Mouse (Mus musculus) heart, postnatal 14 days (tissue): ENCODE results near the gene Spsb2. TPM values are rescaled to one million over a fixed set of nuclear protein-coding genes. Genes with fewer than 3 reads are reported as not detected.
"Not testable (repeated sequence)": the region's sequence is repeated elsewhere in the genome, so short reads cannot be mapped to it uniquely, and the experiment has no call there.

Experiments
- DNase-seq, 2 experiments: peaks; one replicate each; pipeline ENCODE4 v3.0.0; 2021 to 2022
- intact Hi-C: fragments of 180-260 bp; cut with DNase I; formaldehyde crosslinking; loops from one replicate; pipeline ENCODE4 v1.15.1; 2025
- total RNA-seq, 2 experiments: library from RNA; stranded (reverse); gene quantifications; 2 replicates each; pipeline ENCODE4 v1.2.3; 2021

Spsb2 gene
- total RNA-seq, 2 experiments from 2014 or later, result 3.2 to 3.5 TPM

DNA sequence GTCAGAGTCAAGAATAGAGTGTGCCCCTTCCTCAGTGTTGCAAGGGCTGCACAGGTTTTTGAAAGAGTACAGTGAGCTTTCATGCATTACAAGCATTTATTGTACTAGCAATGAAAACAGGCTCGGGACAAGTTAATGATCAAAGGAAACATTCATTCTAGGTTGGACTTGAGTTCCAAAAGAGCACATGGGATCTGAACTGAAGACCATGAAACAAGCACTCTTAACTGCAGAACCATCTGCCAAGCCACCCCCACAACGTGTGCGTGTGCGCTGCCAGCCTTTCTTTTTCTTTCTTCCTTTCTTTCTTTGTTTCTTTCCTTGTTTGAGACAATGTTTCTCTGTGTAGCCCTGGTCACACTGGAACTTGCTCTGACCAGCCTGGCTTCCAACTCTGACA lies 12.7 kb upstream of the Spsb2 start:
- no peak for DNase-seq
- intact Hi-C loops, result loop anchor here (1.0 kb wide), 1 partner anchor 9 kb away; no protein-coding TSS in a partner anchor

DNA sequence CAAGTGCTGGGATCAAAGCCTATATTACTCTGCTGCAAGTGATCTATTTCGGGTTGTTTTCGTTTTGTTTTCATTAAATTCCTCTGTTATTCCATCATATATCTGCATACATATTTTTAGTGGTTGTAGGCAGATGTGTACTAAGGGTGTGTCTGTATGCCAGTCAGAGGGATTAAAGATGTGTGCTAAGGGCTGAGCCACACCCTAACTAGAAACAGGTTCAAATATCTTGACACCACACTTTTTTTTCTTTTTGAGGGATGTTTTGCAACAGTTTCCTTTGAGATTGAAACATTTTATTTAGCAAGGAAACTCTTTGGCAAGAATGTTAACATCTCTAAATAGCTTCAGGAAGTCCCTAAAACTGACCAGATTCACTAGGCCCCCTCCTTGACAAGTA lies 12.3 kb upstream of the Spsb2 start:
- intact Hi-C loops, result loop anchor here (1.0 kb wide), 1 partner anchor 8 kb away; no protein-coding TSS in a partner anchor
- no peak for DNase-seq

DNA sequence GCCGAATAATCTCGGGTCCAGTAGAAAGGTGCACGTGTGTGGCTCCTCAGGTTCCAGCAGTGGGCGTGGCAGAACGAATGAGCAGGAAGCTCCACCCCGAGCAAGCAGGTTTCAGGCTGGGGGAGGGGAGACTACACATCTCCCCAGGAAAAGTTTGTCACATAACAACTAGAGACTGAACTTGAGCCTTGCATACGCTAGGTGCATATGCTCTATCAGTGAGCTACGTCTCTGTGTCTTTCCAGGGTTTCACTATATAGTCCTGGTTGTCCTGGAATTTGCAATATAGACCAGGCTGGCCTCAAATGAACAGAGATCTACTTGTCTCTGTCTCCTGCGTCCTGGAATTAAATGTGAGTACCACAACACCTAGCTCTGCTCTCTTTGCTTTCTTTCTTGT lies 6.1 kb upstream of the Spsb2 start:
- intact Hi-C loops, result not testable (repeated sequence)

DNA sequence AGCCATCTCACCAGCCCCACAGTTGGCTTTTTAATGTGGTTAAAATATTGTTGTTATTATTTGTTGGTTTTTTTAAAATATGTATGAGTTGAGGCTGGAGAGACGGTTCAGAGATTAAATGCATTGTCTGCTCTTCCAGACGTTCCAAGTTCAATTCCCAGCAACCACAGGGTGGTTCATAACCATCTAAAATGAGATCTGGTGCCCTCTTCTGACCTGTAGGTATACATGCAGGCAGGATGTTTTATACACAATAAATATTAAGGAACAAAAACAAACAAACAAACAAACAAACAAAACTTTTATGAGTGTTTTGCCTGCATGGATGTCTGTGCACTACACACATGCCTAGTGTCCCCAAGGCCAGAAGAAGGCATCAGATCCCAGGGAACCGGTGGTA lies 5.4 kb upstream of the Spsb2 start:
- intact Hi-C loops, result no loop called here

More for the DNA sequence above, 6.1 kb upstream of the Spsb2 start:
- DNase-seq, result not testable (repeated sequence)

DNA sequence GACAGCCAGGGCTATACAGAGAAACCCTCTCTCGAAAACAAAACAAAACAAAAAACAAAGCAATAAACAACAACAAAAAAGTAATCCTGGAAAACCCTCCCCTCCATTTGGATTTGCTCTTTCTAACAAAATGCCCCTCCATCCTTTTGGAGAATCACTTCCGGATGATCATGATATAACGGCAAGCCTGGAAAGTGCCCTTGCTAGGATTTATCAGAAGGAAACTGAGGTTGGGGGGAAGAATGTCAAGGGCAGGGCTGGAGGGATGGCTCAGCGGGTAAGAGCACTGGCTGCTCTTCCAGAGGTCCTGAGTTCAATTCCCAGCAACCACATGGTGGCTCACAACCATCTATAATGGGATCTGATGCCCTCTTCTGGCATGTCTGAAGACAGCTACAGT lies 4.8 kb upstream of the Spsb2 start:
- not testable (repeated sequence) for DNase-seq
- intact Hi-C loops, result loop anchor here (1.0 kb wide), 1 partner anchor 7 kb away; no protein-coding TSS in a partner anchor

More for the DNA sequence above, 5.4 kb upstream of the Spsb2 start:
- DNase-seq, result no peak

DNA sequence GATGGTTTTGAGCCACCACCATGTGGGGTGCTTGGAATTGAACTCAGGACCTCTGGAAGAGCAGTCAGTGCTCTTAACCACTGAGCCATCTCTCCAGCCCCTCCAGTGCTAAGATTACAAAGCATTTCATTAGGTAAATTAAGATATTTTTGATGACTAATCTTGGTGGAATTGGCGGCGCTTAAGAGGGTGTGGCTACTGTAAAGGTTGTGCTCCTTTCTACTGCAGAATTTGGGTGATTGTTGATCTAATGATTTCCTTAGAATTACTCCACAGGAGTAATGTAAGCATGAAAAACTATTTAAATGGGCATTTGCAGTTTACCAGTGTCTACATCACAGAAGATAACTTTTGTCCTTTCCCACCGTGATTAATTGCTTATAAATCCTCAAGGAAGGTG lies 4.1 kb upstream of the Spsb2 start:
- intact Hi-C loops, result loop anchor here (1.0 kb wide), 1 partner anchor 8 kb away; no protein-coding TSS in a partner anchor

DNA sequence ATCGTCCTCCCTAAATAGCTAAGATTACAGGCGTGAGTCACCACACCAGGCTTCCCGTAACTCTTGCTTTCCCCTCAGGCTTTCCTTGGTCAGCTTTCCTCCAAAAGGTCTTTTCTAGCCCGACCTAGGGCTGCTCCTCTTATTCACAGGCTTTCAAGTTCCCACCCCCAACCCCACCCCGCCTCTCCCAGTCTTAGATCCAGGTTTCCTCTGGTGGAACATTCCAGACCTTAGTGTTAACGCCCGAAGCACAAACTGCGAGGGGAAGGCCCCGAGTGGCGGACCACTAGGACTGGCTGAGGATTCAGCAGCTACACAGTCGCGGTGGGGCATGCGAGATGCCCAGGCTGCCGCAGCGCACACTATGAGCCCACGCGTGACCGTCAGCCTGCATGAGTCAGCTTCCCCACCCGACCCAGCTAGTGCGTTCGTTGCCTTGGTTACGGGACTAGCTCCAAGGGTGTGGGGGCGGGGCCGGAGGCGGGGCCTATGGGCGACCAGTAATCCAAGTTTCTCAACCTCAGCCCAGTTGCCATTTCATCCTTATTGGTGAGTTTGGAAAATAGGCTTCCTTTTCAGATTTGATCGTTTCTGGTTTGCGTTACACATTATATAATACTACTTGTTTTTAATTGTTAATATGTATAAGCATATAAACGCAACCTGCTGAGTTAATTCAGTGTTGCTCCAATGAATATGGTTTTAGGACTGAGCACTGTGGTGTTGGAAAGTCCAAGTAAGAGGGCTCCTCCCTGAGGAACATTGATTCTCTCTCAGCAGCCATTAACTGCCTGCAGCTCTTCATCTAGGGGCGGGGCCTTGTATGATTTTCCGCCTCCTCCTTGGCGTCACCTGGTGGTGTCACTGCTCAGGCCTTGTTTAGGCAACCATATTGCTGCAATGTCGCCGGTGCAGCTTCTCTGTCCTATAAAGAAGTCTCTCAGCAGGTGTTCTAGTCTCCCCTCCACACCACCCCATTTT lies 2.8 kb upstream of the Spsb2 start:
- intact Hi-C loops, result loop anchor here (5.0 kb wide), 1 partner anchor 48 kb away; the partner anchor contains the start of genes Atn1 and Gm45234
- peak; percentile 94 for DNase-seq

More for the DNA sequence above, 4.1 kb upstream of the Spsb2 start:
- no peak for DNase-seq

DNA sequence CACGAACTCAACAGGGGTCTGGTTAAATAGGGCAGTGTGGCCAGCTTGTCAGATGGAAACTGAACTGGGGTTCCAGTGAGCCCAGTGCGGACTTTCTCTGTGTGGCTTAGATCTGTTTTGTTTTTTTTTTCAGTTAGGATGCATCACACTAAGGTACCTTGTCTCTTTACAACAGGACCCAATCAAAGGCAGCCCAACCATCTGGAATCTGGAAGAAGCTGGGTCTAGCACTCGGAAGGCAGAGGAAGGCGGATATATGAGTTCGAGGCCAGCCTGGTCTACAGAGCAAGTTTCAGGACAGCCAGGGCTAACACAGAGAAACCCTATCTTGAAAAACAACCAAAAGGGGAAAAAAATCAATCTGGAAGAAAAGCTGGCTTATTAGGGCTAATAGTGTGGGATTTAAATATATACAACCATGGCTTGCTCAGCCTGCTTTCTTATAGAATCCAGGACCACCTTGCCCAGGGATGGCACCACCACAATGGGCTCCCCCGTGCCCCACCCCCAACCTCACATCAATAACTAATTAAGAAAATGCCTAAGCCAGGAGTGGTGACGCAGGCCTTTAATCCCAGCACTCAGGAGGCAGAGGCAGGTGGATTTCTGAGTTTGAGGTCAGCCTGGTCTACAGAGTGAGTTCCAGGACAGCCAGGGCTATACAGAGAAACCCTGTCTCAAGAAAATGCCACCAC lies 1.9 kb upstream of the Spsb2 start:
- DNase-seq, result no peak
- intact Hi-C loops, result loop anchor here (5.0 kb wide), 1 partner anchor 49 kb away; the partner anchor contains the start of genes Atn1 and Gm45234

DNA sequence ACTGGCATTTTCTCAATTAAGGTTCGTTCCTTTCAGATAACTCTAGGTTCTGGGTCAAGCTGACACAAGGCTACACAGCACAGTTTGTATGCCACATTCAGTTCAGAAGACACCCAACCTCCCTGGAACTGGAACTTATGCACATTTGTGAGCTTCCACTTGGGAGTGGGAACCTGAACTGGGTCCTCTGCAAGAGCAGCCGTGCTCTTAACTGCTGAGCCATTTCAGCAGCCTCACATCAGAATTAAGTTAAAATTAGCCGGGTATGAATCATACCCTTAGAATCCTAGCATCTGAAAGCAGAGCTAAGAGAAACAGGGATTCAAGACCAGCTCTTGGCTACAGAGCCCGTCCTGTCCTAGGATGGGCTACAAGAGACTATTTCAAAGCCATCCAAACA lies 1.1 kb upstream of the Spsb2 start:
- no peak for DNase-seq
- intact Hi-C loops, result loop anchor here (5.0 kb wide), 1 partner anchor 50 kb away; the partner anchor contains the start of genes Atn1 and Gm45234

DNA sequence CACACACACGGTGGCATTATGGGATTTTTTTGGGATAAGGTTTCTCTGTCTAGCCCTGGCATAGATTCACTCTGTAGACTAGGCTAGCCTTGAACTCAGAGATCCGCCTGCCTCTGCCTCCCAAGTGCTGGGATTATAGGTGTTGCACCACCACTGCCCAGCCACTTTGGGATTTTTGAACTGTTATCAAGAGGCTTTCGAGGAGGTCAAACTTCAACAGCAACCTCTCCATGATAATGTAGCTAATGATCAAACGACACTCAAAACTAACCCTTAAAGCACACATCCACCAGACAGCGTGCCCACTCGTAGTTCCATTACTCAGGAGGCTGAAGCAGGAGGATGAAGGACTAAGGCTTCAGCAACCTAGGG lies 489 bp upstream of the Spsb2 start:
- intact Hi-C loops, result loop anchor here (5.0 kb wide), 1 partner anchor 51 kb away; the partner anchor contains the start of genes Atn1 and Gm45234

DNA sequence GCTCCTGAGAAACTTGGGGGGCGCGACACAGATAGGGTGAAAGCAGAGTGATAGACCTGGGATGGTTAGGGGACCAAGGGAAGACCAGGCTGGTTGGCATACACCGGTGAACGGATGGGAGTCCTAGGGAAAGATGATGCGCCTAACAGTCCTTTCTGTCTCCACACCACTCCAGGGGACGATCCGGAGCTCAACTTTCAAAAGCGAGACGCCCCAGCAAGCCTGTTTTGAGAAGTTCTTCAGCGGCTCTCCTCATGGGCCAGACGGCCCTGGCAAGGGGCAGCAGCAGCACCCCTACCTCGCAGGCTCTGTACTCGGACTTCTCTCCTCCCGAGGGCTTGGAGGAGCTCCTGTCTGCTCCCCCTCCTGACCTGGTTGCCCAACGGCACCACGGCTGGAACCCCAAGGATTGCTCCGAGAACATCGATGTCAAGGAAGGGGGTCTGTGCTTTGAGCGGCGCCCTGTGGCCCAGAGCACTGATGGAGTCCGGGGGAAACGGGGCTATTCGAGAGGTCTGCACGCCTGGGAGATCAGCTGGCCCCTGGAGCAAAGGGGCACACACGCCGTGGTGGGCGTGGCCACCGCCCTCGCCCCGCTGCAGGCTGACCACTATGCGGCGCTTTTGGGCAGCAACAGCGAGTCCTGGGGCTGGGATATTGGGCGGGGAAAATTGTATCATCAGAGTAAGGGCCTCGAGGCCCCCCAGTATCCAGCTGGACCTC lies 752 bp downstream of the Spsb2 start:
- peak; percentile 87 to 90 for DNase-seq
- intact Hi-C loops, result loop anchor here (5.0 kb wide), 1 partner anchor 52 kb away; the partner anchor contains the start of genes Atn1 and Gm45234

More for the DNA sequence above, 489 bp upstream of the Spsb2 start:
- DNase-seq, result no peak

DNA sequence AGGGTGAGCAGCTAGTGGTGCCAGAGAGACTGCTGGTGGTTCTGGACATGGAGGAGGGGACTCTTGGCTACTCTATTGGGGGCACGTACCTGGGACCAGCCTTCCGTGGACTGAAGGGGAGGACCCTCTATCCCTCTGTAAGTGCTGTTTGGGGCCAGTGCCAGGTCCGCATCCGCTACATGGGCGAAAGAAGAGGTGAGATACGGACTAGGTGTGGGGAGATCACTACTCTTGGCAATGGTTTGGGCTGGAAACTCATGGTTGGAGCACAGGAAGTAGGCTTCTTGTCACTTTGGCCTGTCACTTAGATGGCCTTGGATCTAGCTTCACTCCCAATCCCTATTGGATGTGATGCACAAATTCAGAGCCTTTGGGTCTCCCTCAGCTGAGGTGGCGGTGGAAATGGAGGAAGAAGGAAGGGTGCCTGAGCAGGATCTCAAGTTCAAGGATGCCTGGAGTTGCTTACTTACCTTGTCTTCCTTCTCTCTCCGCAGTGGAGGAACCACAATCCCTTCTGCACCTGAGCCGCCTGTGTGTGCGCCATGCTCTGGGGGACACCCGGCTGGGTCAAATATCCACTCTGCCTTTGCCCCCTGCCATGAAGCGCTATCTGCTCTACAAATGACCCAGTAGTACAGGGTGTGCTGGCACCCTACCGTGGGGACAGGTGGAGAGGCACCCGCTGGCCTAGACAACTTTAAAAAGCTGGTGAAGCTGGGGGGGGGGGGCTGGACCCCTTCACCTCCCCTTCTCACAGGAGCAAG lies 1.5 kb downstream of the Spsb2 start:
- intact Hi-C loops, result loop anchor here (5.0 kb wide), 1 partner anchor 53 kb away; the partner anchor contains the start of genes Atn1 and Gm45234
- no peak for DNase-seq

DNA sequence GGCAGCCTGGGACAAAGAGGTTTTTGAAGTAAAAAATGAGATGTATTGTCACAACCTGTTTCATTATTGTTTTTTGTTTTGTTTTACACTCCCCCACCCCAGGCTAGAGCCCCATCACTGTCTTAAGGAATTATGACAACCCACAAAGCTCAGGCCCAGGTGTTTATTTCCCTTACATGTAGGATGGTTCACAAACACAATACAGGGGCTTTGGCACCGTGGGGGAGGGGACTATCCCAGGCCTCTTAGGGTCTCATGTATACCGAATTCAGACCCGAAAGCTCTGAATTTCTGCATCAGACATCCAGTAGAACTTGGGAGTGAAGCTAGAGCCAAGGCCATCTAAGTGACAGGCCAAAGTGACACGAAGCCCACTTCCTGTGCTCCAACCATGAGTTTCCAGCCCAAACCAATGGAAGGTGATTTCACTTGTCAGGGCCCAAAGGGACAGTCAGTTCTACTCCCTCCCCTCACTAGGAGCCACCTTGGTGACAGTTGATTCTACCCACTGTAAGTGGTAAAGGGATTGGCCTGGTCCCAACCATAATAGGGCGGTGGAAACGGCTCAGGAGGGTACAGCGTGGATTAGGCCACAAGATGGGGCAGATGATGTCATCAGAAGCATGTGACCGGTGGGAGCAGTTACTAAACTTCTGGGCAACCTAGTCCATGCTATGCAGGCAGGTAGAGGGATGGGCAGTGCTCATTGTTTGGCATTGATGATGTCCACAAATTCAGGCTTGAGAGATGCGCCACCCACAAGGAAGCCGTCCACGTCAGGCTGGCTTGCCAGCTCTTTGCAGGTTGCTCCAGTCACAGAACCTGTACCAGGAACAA lies 2.3 kb downstream of the Spsb2 start:
- DNase-seq, intact Hi-C loops: not testable (repeated sequence)

DNA sequence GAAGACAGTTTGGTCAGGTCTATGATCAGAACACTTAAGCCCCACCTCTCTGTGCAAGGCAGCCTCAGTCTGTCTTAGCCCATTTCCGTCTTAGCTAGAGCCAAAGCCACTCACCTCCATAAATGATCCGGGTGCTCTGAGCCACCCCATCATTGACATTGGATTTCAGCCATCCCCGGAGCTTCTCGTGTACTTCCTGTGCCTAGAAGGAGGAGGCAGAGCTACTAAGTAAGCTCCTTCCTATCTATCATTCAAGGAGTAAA lies 2.9 kb downstream of the Spsb2 start:
- intact Hi-C loops, result no loop called here
- no peak for DNase-seq

DNA sequence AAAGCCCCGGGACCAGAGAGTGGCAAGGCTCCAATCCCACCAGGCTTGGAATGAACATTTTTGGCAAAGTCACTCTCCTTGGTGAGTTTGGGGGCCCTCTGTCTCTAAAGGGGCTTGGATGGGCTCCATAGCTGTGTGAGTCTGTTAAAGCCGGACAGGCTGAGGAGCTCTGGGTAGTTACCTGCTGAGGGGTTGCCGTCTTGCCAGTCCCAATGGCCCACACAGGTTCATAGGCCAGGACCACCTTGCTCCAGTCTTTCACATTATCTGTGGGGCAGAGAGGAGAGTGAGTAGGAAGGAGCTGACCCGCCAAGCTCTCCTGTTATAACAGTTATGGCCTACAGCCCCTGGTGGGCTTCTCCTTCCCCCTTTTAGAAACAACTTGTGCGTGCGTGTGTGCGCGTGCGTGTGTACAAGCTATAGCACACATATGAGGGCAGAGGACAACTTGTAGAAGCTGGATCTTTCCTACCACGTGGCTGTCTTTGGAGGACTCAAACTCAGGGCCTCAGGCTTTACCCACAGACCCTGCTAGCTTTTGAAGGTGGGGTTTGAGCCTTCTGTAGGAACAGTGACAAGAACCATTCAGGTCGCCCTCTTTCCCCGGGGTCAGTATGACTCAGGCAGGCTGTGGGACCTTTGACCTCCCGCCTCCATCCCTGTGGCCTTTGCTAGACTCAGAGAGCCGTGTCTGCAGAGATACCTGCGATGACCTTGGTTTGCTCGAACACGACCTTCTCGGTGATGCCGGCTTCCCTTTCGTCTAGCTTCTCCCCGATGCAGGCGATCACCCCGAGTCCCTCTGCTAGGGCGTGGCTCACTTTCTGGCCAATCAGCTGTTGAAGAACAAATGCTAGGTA lies 3.5 kb downstream of the Spsb2 start:
- intact Hi-C loops, result no loop called here
- DNase-seq, result no peak

DNA sequence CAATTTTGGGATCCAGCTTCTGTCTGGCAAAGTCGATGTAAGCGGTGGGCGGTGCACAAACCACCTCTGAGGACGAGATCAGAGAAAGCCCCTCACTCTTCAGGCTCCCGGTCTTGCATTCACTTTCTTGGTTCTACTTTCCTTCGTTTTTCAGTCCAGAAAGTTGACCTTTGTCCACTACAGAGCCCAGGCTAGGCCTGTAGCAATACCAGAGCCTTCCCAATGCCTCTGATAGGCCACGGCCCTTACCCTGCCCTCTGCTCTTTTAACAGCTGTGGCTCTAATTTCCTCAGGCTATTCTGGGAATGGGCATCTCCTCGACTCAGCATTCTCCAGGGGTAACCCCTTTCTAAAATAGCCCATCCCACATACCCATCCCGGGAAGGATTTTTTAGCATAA lies 4.4 kb downstream of the Spsb2 start:
- no peak for DNase-seq
- intact Hi-C loops, result no loop called here

DNA sequence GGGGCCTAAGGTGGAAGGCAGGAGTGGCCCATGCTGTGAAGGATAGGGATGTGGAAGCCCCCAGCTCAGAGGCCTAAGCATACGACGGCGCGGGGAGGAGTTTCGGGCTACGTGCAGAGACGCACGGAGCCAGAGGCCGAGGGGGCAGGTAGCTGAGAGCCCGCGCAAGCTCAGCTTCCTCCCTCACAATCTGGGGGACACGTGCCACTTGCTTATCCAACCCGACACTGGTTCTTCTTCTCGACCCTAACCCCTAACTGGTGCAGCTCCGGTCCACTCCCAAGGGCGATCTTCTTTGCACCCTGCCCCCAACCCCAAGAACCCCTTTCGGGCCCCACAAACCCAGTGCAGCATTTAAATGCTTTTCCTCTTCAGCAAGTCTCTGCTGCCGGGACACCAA lies 5.0 kb downstream of the Spsb2 start:
- DNase-seq, result peak; percentile 62 to 70
- intact Hi-C loops, result no loop called here

DNA sequence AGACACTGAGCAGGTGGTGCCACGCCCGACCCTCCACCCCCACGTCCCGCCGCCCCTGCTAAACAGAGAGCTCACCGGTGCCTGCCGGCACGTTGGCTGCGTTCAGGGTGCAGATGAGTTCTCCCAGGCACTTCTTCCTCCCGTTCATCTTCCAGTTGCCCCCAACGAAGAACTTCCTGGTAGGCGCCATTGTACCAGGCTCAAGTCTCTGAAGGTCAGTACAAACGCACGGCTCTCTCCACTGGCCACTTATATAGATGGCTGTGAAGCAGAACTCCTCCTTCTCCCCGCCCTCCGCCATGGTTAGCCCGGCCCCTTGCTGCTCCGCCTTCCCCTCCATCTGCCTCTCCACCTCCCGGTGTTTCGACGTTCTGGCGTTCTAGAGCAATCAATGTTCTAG lies 5.5 kb downstream of the Spsb2 start, which contains the start of gene Tpi1:
TSS of gene Tpi1 (minus strand) at position 364 of the 400 bp plus-strand sequence.
- intact Hi-C loops, result no loop called here
- DNase-seq, result peak; percentile 88 to 93
